In the genomic region with DNA sequence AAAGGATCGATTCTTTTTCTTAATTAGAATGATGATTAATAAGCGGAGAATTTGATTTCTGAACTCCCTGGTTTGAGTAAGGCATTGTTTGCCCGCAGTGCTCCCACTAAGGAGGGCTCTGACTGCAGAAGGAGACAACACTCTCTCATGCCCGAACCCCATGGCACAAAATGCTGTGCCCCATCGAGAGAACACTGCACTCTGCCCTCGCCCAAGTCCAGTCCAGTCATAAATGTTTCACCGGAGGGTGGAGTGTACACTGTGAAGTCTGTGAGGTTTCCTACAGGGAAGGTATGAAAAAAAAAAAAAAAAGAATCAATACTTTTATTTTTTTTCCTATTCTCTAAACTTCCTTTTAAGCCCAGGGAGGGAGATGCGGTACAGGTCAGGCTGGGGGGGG, we compare ENCODE assay signal across 20 mouse cellular contexts.
DNase-seq lines count a peak whose midpoint lies in the region; ATAC-seq lines count a peak whose summit lies in the region.
"Had no signal": no experiment of that assay in that cellular context is flagged by ENCODE, and none has a peak within 500 bp of the region (broad histone marks: within the 10 kb centered on the region; RNA-seq: fewer than 3 reads in every experiment).

No protein-coding gene starts in this region.

- WGBS in kidney, embryonic 15.5 days = 89% methylated on average over 8 of the region's 8 CpGs

- peak; percentile 74 for DNase-seq in kidney, adult 9 months
- no peak for DNase-seq in kidney, adult 8-10 months
- peak; percentile 33 to 67 for DNase-seq in kidney, postnatal 25 days
- peak; percentile 30 for DNase-seq in Muller cell, postnatal 12 days (ENCODE audit: inconsistent ontology term)
- DNase-seq in layer of hippocampus, postnatal 36 days = no peak
- DNase-seq: adrenal gland, adult 8-10 months; adrenal gland, postnatal 14 days; adrenal gland, postnatal 36 days; cerebellum, adult 11-12 months; cerebellum, adult 2 months; cerebellum, adult 9-10 months; cerebellum, postnatal 10 days; cerebellum, postnatal 25 days had no signal

- no peak overlapping the region for H3K4me3 ChIP-seq in kidney, embryonic 15.5 days (replicated peaks)
- H3K4me3 ChIP-seq: embryonic facial prominence, embryonic 10.5 days; embryonic facial prominence, embryonic 12.5 days; forebrain, embryonic 13.5 days; forebrain, embryonic 15.5 days had no signal

- no peak overlapping the region for H3K9ac ChIP-seq in kidney, embryonic 15.5 days
- H3K9ac ChIP-seq: embryonic facial prominence, embryonic 12.5 days; forebrain, embryonic 13.5 days; forebrain, embryonic 15.5 days had no signal

- no peaks in the 10 kb centered on the region for H3K36me3 ChIP-seq in kidney, embryonic 15.5 days
- H3K36me3 ChIP-seq: embryonic facial prominence, embryonic 10.5 days; embryonic facial prominence, embryonic 12.5 days; forebrain, embryonic 15.5 days had no signal

- no peak for ATAC-seq in kidney, embryonic 15.5 days (replicated peaks; ENCODE audit: low FRiP score)
- ATAC-seq: activated CD4-positive, CD25-positive, alpha-beta regulatory T cell, adult 4 months; forebrain, embryonic 13.5 days; forebrain, embryonic 15.5 days; Patski had no signal

- no peaks in the 10 kb centered on the region for H3K9me3 ChIP-seq in kidney, embryonic 15.5 days (replicated peaks)
- H3K9me3 ChIP-seq: embryonic facial prominence, embryonic 10.5 days; embryonic facial prominence, embryonic 12.5 days; forebrain, embryonic 13.5 days; forebrain, embryonic 15.5 days had no signal

- no peaks in the 10 kb centered on the region for H3K4me1 ChIP-seq in kidney, embryonic 15.5 days
- H3K4me1 ChIP-seq: forebrain, embryonic 13.5 days; forebrain, embryonic 15.5 days had no signal

- no peak overlapping the region for H3K4me2 ChIP-seq in kidney, embryonic 15.5 days
- H3K4me2 ChIP-seq: embryonic facial prominence, embryonic 12.5 days; forebrain, embryonic 13.5 days; forebrain, embryonic 15.5 days had no signal

- H3K27me3 ChIP-seq in kidney, embryonic 15.5 days = peaks cover 8% of the 10 kb centered on the region; the same call in 1 of the 2 replicates
- H3K27me3 ChIP-seq: embryonic facial prominence, embryonic 12.5 days; Patski had no signal

- no peak overlapping the region for H3K27ac ChIP-seq in kidney, embryonic 15.5 days
- H3K27ac ChIP-seq: embryonic facial prominence, embryonic 10.5 days; embryonic facial prominence, embryonic 12.5 days; forebrain, embryonic 13.5 days; forebrain, embryonic 15.5 days had no signal

Comparison
In these comparisons a context has a peak if more than half of its experiments do, and no peak if none do; other contexts are left out.
1. DNase-seq: peak in kidney, adult 9 months (single experiment), kidney, postnatal 25 days (2 of 2) and Muller cell, postnatal 12 days (single experiment); none in kidney, adult 8-10 months (0 of 2) and layer of hippocampus, postnatal 36 days (0 of 2).